Mouse (Mus musculus) heart, adult 2 months (tissue): Measurements from ENCODE around the gene Siah3.

Source experiments
- CTCF ChIP-seq: fragments of 200-600 bp; IDR thresholded peaks from 2 replicates; pipeline ENCODE4 v1.8.1; 2022; ENCODE audit warnings: antibody characterized with exemption, mild to moderate bottlenecking, moderate library complexity
- EP300 ChIP-seq: fragments of 200-500 bp; IDR thresholded peaks from 2 replicates; pipeline ENCODE4 v1.6.1; 2011; ENCODE audit warnings: low read depth, low read length, control low read depth; ENCODE audit not compliant: insufficient read depth
- POLR2A ChIP-seq: fragments of 200-500 bp; IDR thresholded peaks from 2 replicates; pipeline ENCODE4 v1.6.1; 2011; ENCODE audit warnings: mild to moderate bottlenecking, low read depth, low read length, control low read depth; ENCODE audit not compliant: insufficient read depth

- TF ChIP-seq CTCF (no peak), POLR2A (no peak), EP300 (no peak)
Measured at GRCm38 (mm10) chr14:75461770-75462169, 6.0 kb downstream of the Siah3 start.
